Mouse (Mus musculus): ENCODE measurements around the gene Tas2r113.
"Not testable (repeated sequence)": the region's sequence is repeated elsewhere in the genome, so short reads cannot be mapped to it uniquely, and the experiment has no call there.

The Tas2r113 gene

GRCm38 (mm10) chr6:132892711-132893110 is at the start of gene Tas2r113:
Gene Tas2r113 (plus strand): TSS chr6:132893011.
- DNase-seq = no peak

- no peak for DNase-seq
Observed at GRCm38 (mm10) chr6:132846842-132847241, 46.0 kb upstream of the Tas2r113 start, which contains the start of gene Tas2r123. Gene Tas2r123 (plus strand): TSS chr6:132847142.

GRCm38 (mm10) chr6:132855138-132855537 is 37.7 kb upstream of the Tas2r113 start, which contains the start of gene Tas2r116:
Gene Tas2r116 (plus strand): TSS chr6:132855438.
- no peak for DNase-seq

GRCm38 (mm10) chr6:132867708-132868107 is 25.1 kb upstream of the Tas2r113 start, which contains the start of gene Tas2r110:
Gene Tas2r110 (plus strand): TSS chr6:132868008.
- no peak for DNase-seq

GRCm38 (mm10) chr6:132909351-132909750 is 16.5 kb downstream of the Tas2r113 start, which contains the start of gene Tas2r125:
Gene Tas2r125 (plus strand): TSS chr6:132909651.
- DNase-seq = no peak

DNA sequence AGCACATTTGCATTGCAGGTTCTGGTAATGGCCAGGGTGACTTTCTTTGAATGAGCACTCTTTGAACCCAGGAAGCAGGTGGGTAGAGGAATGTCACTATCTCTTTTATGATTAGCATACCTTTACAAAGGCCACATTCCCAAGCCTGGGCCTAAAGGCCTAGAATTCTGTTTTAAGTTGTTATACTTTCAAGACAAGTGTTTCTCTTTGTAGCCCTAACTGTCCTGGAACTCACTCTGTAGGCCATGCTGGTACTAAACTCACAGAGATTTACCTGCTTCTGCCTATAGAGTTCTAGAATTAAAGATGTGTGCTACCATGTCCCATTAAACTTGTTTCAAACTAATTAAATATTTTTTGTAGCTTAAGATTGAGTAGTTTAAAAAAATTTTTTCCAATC is 48.6 kb downstream of the Tas2r113 start:
- not testable (repeated sequence) for DNase-seq

Measured in kidney, postnatal 14 days (tissue).